Mouse (Mus musculus) myocyte (in vitro differentiated cells): ENCODE data around the gene Tbx21.

Source experiments
- CEBPB ChIP-seq: IDR thresholded peaks from 2 replicates; pipeline ENCODE4 v1.6.1; 2011; ENCODE audit warnings: mild to moderate bottlenecking, moderate library complexity; ENCODE audit not compliant: poor library complexity, insufficient read depth, severe bottlenecking
- E2F4 ChIP-seq: IDR thresholded peaks from one replicate; pipeline ENCODE4 v1.6.1; 2011; ENCODE audit warnings: mild to moderate bottlenecking, control low read depth, moderate library complexity; ENCODE audit not compliant: insufficient read depth
- MAX ChIP-seq: IDR thresholded peaks from one replicate; pipeline ENCODE4 v1.6.1; 2011; ENCODE audit warnings: low read depth, mild to moderate bottlenecking, control low read depth
- MYOD1 ChIP-seq, 3 experiments: IDR thresholded peaks; one replicate each; pipeline ENCODE4 v1.6.1; 2011; ENCODE audit warnings: control low read depth in 2 of 3, low read depth in 2 of 3, mild to moderate bottlenecking in 2 of 3, moderate library complexity in 1 of 3; ENCODE audit not compliant: insufficient read length in 2 of 3, control insufficient read depth in 1 of 3
- MYOG ChIP-seq, 3 experiments: IDR thresholded peaks; one replicate each; pipeline ENCODE4 v1.6.1; 2011; ENCODE audit warnings: control low read depth in 2 of 3, low read depth in 2 of 3, mild to moderate bottlenecking in 2 of 3; ENCODE audit not compliant: insufficient read length in 2 of 3, control insufficient read depth in 1 of 3, insufficient read depth in 1 of 3
- POLR2A ChIP-seq: IDR thresholded peaks from one replicate; pipeline ENCODE4 v1.6.1; 2011; ENCODE audit warnings: low read depth, mild to moderate bottlenecking, control low read depth, moderate library complexity; ENCODE audit not compliant: insufficient read length
- POLR2AphosphoS2 ChIP-seq: IDR thresholded peaks from one replicate; pipeline ENCODE4 v1.6.1; 2011; ENCODE audit warnings: low read depth, control low read depth; ENCODE audit not compliant: insufficient read length
- REST ChIP-seq: IDR thresholded peaks from one replicate; pipeline ENCODE4 v1.6.1; 2011; ENCODE audit warnings: mild to moderate bottlenecking, control low read depth, moderate library complexity; ENCODE audit not compliant: insufficient read depth, insufficient read length
- SRF ChIP-seq: IDR thresholded peaks from one replicate; pipeline ENCODE4 v1.6.1; 2011; ENCODE audit warnings: low read depth; ENCODE audit not compliant: control insufficient read depth, insufficient read length
- TCF12 ChIP-seq: IDR thresholded peaks from one replicate; pipeline ENCODE4 v1.6.1; 2011; ENCODE audit warnings: mild to moderate bottlenecking, control low read depth; ENCODE audit not compliant: poor library complexity, insufficient read depth, severe bottlenecking
- TCF3 ChIP-seq: IDR thresholded peaks from one replicate; pipeline ENCODE4 v1.6.1; 2011; ENCODE audit warnings: low read depth, control low read depth; ENCODE audit not compliant: insufficient read length
- USF1 ChIP-seq: IDR thresholded peaks from one replicate; pipeline ENCODE4 v1.6.1; 2011; ENCODE audit warnings: low read depth, mild to moderate bottlenecking, control low read depth, moderate library complexity

GRCm38 (mm10) chr11:97145320-97145719 is 30.2 kb upstream of the Tbx21 start:
- TF ChIP-seq POLR2A (no peak), MYOG (IDR thresholded peaks at IDR 0.05; ENCODE audit: control insufficient read depth in 1 of 3, insufficient read depth in 1 of 3, insufficient read length in 2 of 3, low read depth in 2 of 3) (no peak), TCF3 (no peak), MAX (no peak), E2F4 (no peak), REST (no peak), USF1 (no peak), TCF12 (no peak), SRF (no peak), POLR2AphosphoS2 (no peak), CEBPB (no peak), MYOD1 (IDR thresholded peaks at IDR 0.05; ENCODE audit: control insufficient read depth in 1 of 3, insufficient read length in 2 of 3, low read depth in 2 of 3) (no peak)
